Mouse (Mus musculus) lung, postnatal 0 days (tissue): ENCODE measurements at regions not wholly inside any gene's neighbourhood (a gene's known extent, or its start where the extent isn't known, plus 50 kb on each side); places are given as distances from the start of the nearest gene placed in this dataset.

Experiments used
- CTCF ChIP-seq: IDR thresholded peaks from 2 replicates; pipeline ENCODE4 v1.5.1; 2016; ENCODE audit warnings: antibody characterized with exemption, mild to moderate bottlenecking
- EP300 ChIP-seq: IDR thresholded peaks from 2 replicates; pipeline ENCODE4 v1.6.1; 2016; ENCODE audit warnings: antibody characterized with exemption, mild to moderate bottlenecking, control low read depth

DNA sequence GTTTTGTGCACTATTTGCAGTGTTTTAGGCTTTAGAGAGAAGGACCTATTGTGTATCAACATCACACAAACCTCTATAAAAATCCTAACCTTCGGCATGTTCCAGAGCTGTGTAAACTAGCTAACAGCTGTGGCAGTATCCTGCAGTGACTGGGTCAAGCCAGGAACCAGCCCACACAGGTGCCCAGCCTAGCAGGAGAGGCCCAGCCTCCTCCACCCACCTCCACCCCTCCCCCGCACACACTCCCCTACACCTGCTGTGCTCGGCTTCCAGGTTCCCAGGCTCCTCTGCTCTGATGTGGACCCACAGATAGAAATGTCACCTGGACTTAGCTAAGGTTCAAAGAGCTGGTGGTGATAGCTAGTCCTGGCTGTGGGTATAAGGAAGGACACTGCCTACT, 179.5 kb upstream of the Klf3 start:
- TF ChIP-seq CTCF (no peak), EP300 (no peak)
